ENCODE assay signal across 9 mouse cellular contexts in genomic region chr2:170159795-170160568, GRCm38 (mm10). TPM values are rescaled to one million over a fixed set of nuclear protein-coding genes. Genes with fewer than 3 reads are reported as not detected.
DNase-seq lines count a peak whose midpoint lies in the region; ATAC-seq and TF ChIP-seq lines count a peak whose summit lies in the region.
"Had no signal": no experiment of that assay in that cellular context is flagged by ENCODE, and none has a peak within 500 bp of the region (broad histone marks: within the 10 kb centered on the region; RNA-seq: fewer than 3 reads in every experiment).

No protein-coding gene starts in this region.

- ATAC-seq in forebrain, embryonic 13.5 days: no peak
- ATAC-seq in liver, postnatal 0 days: no peak

- WGBS in heart, adult 2 months: 33% methylated on average over 15 of the region's 15 CpGs
- WGBS in forebrain, embryonic 13.5 days: 33% methylated on average over 15 of the region's 15 CpGs
- WGBS in liver, postnatal 0 days (ENCODE audit: insufficient replicate concordance): 33% methylated on average over 15 of the region's 15 CpGs

- H3K9ac ChIP-seq in heart, adult 2 months (ENCODE audit: low read depth, low read length): no peak overlapping the region
- no peak overlapping the region for H3K9ac ChIP-seq in forebrain, embryonic 13.5 days
- no peak overlapping the region for H3K9ac ChIP-seq in liver, postnatal 0 days (replicated peaks)
- H3K9ac ChIP-seq: midbrain, embryonic 12.5 days had no signal

- H3K27ac ChIP-seq in heart, adult 2 months: peak overlapping the region; percentile 54
- no peak overlapping the region for H3K27ac ChIP-seq in forebrain, embryonic 13.5 days
- peak overlapping the region; percentile 60 for H3K27ac ChIP-seq in liver, postnatal 0 days (ENCODE audit: low read depth)
- H3K27ac ChIP-seq: midbrain, embryonic 12.5 days had no signal

- no peaks in the 10 kb centered on the region for H3K79me2 ChIP-seq in heart, adult 2 months (replicated peaks; ENCODE audit: control insufficient read depth, insufficient read depth, low read length)

- no peaks in the 10 kb centered on the region for H3K36me3 ChIP-seq in heart, adult 2 months (ENCODE audit: control insufficient read depth, insufficient read depth, low read length)
- no peaks in the 10 kb centered on the region for H3K36me3 ChIP-seq in forebrain, embryonic 13.5 days (ENCODE audit: poor library complexity, severe bottlenecking)
- no peaks in the 10 kb centered on the region for H3K36me3 ChIP-seq in liver, postnatal 0 days (replicated peaks; ENCODE audit: insufficient read depth, low read length)
- H3K36me3 ChIP-seq: midbrain, embryonic 12.5 days had no signal

- no peak overlapping the region for H3K4me3 ChIP-seq in heart, adult 2 months
- H3K4me3 ChIP-seq in forebrain, embryonic 13.5 days: no peak overlapping the region
- H3K4me3 ChIP-seq in liver, postnatal 0 days (ENCODE audit: low read depth, low read length): no peak overlapping the region
- H3K4me3 ChIP-seq: midbrain, embryonic 12.5 days had no signal

- H3K4me1 ChIP-seq in heart, adult 2 months (ENCODE audit: control insufficient read depth, insufficient read depth, low read length): peaks cover 2% of the 10 kb centered on the region; the same call in 1 of the 2 replicates
- H3K4me1 ChIP-seq in forebrain, embryonic 13.5 days: peaks cover 13% of the 10 kb centered on the region
- H3K4me1 ChIP-seq in liver, postnatal 0 days (ENCODE audit: insufficient read depth): peaks cover 33% of the 10 kb centered on the region

- no peak for TF ChIP-seq POLR2A in heart, adult 2 months (IDR thresholded peaks at IDR 0.05; ENCODE audit: insufficient read depth, low read depth, low read length)

- no peak for TF ChIP-seq EP300 in heart, adult 2 months (IDR thresholded peaks at IDR 0.05; ENCODE audit: insufficient read depth, low read depth, low read length)
- TF ChIP-seq EP300 in liver, postnatal 0 days (IDR thresholded peaks at IDR 0.05; ENCODE audit: low read depth): no peak; the same call in 1 of the 2 replicates

- intact Hi-C loops in heart, adult 2 months (cut with DNase I): loop anchor here (5.0 kb wide), 2 partner anchors 42 to 43 kb away; no protein-coding TSS in a partner anchor
- intact Hi-C loops in left cerebral cortex, postnatal 14 days (cut with DNase I): no loop called here

- no peaks in the 10 kb centered on the region for H3K9me3 ChIP-seq in forebrain, embryonic 13.5 days (replicated peaks)
- no peaks in the 10 kb centered on the region for H3K9me3 ChIP-seq in liver, postnatal 0 days (ENCODE audit: low read length)
- H3K9me3 ChIP-seq: midbrain, embryonic 12.5 days had no signal

- H3K4me2 ChIP-seq in forebrain, embryonic 13.5 days: peak overlapping the region; percentile 23
- peak overlapping the region; percentile 51 for H3K4me2 ChIP-seq in liver, postnatal 0 days (ENCODE audit: low read depth, low read length)
- H3K4me2 ChIP-seq: midbrain, embryonic 12.5 days had no signal

- DNase-seq in heart, adult 2 months: peak in 1 of 2 experiments; percentile 33
- DNase-seq in heart, adult 9 months (ENCODE audit: low spot score in 2 of 2): no peak
- DNase-seq in CD4-positive, CD25-positive, alpha-beta regulatory T cell, adult 2 months (ENCODE audit: low read depth, low spot score): peak; percentile 36
- no peak for DNase-seq in liver, postnatal 0 days
- DNase-seq in ovary, adult 18-20 months (ENCODE audit: low spot score): no peak
- DNase-seq in left cerebral cortex, postnatal 14 days (ENCODE audit: low spot score in 2 of 2): no peak
- no peak for DNase-seq in right cerebral cortex, postnatal 14 days

- no peak for TF ChIP-seq CTCF in heart, adult 2 months (IDR thresholded peaks at IDR 0.05)
- TF ChIP-seq CTCF in liver, postnatal 0 days (IDR thresholded peaks at IDR 0.05; ENCODE audit: low read depth): no peak

- H3K27me3 ChIP-seq in heart, adult 2 months (ENCODE audit: control insufficient read depth, insufficient read depth, low read length): no peaks in the 10 kb centered on the region
- H3K27me3 ChIP-seq in forebrain, embryonic 13.5 days: 0 out of 2 replicates have a peak, but pooled peaks cover 4% of the 10 kb centered on the region
- no peaks in the 10 kb centered on the region for H3K27me3 ChIP-seq in liver, postnatal 0 days (ENCODE audit: insufficient read depth, low read length)

RNA-seq across cellular contexts. Expression of gene Zfp217, which starts 12.1 kb away (rescaled TPM):
- total RNA-seq in heart, adult 2 months (2021): 1 to 10 TPM; 8.9 to 9.4 TPM
- 5.2 and 9.7 TPM in 2 replicates for polyA plus RNA-seq in heart, adult 2 months (2012; rRNA removed)
- 2.5 and 2.6 TPM in 2 replicates for polyA plus RNA-seq in forebrain, embryonic 13.5 days (2015; fragmentation: Nextera tagmentation; extraction: Ambion mirVana)
- 2.1 and 2.4 TPM in 2 replicates for polyA plus RNA-seq in liver, postnatal 0 days (2015; fragmentation: Nextera tagmentation; extraction: Ambion mirVana)
- total RNA-seq in left cerebral cortex, postnatal 14 days (2021): 1 to 10 TPM; 3.3 to 3.7 TPM
